Mouse (Mus musculus): ENCODE data around the gene Disp2.

GRCm38 (mm10) chr2:118805137-118805536, 25.6 kb downstream of the Disp2 start:
- TF ChIP-seq FLI1 (IDR thresholded peaks at IDR 0.05; ENCODE audit: low read length) (no peak), GATA1 (IDR thresholded peaks at IDR 0.05; ENCODE audit: borderline replicate concordance, low read length) (no peak)

Measured in megakaryocyte, embryonic 14.5 days (primary cell).